Mouse (Mus musculus) gastrocnemius, adult 2 months (tissue): Measurements from ENCODE around the gene Nr4a1. TPM values are rescaled to one million over a fixed set of nuclear protein-coding genes. Genes with fewer than 3 reads are reported as not detected.
A peak's percentile ranks its signal among the peaks of the same experiment; 100 is the strongest.

Experiments used
- DNase-seq: peaks from one replicate; pipeline ENCODE4 v3.0.0; 2022
- H3K27ac ChIP-seq: fragments of 200-600 bp; 2 replicates; pipeline ENCODE4 v1.8.1; 2022; ENCODE audit warnings: mild to moderate bottlenecking
- H3K4me3 ChIP-seq: fragments of 200-600 bp; 2 replicates; pipeline ENCODE4 v1.8.1; 2022; ENCODE audit warnings: mild to moderate bottlenecking, moderate library complexity
- CTCF ChIP-seq: fragments of 200-600 bp; IDR thresholded peaks from 2 replicates; pipeline ENCODE4 v1.8.1; 2022; ENCODE audit warnings: antibody characterized with exemption, mild to moderate bottlenecking, moderate library complexity
- intact Hi-C: fragments of 180-260 bp; cut with DNase I; formaldehyde crosslinking; loops from one replicate; pipeline ENCODE4 v1.15.1; 2025
- total RNA-seq, 2 experiments: library from RNA; stranded (reverse); gene quantifications; 2 replicates each; pipeline ENCODE4 v1.2.3; 2021

The Nr4a1 gene
- total RNA-seq, 2 experiments from 2014 or later: 143 to 146 TPM

DNA sequence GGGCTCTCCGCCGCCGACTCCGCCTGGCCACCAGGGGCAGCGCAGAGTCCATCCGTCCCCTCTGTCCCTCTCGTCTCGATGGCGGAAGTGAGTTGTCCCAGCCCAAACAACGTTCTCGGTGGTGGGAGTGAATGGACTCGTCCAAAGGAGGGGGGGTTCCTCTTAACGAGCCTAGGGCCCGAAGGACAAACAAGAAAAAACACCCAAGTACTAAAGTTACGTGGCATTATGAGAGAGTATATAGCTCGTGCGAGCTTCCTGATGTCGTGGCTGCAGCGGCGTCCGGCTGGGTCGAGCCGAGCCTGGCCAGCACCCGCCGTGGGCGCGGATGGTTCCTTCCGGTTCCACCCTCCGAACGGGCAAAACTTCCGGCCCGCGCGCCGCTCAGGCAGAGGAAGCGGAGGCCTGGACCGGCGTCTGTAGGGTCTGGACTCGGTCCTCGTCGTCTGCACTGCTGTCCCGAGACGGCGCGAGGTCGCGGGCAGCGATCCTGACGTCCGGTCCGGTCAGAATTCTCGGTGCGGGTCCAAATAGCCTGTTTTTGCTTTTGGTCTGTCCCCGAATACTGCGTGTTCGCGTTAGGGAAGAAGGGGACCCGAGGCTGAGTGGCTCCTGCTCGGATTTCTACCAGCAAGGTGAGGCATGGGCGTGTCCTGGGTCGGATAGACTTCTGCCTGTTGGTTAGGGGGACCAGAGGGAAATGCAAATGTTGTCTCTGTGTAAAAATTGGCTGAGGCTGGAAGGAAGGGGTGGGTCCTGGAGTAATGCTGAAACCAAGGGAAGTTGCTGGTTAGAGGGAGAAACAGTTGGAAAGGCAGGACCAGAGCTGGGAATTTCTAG, 30.1 kb downstream of the Nr4a1 start, which contains the start of gene Atg101:
Atg101 (plus strand) TSS at position 362 of the 840 bp plus-strand sequence.
- TF ChIP-seq CTCF: peak; percentile 99
- peak within 1 kb of the TSS; percentile 99 for H3K4me3 ChIP-seq
- DNase-seq: peak; percentile 94
- peak within 1 kb of the TSS; percentile 99 for H3K27ac ChIP-seq
- intact Hi-C loops: loop anchor here (1.0 to 5.0 kb wide), 3 partner anchors 31 to 62 kb away; partner anchors contain the start of gene Grasp

DNA sequence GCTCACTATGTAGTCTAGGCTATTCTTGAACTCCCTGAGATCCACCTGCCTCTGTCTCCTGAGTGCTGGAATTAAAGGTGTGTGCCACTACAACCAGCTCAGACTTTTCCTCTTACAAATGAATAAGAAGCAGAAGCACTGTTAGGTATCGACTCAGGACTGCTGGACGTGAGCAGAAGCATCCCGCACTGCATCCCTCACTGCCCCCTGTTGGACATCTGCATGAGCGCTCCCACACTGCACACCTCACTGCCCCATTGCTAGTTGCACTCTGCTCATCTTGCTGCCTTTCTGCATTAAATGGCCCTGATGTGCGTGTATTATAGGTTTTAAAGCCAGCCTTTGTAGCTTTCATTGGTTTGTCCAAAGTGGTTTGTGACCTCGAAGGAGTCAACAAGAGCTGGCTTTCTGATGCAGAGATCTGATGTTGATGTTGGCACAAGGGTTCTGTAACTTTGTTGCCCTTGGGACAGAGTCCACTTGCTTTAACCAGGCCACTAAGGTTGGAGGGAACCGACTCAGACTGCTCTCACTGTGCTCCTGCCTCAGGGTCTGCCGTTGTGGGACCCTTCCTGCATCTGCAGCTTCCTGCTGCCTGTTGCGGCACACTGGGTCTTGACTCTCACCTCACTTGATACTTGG, 32.2 kb downstream of the Nr4a1 start:
- peak; percentile 56 for TF ChIP-seq CTCF
- no peak for DNase-seq
- peak overlapping the region; percentile 17 for H3K4me3 ChIP-seq
- intact Hi-C loops: no loop called here
- peak overlapping the region; percentile 99; the same call in 1 of the 2 replicates for H3K27ac ChIP-seq

DNA sequence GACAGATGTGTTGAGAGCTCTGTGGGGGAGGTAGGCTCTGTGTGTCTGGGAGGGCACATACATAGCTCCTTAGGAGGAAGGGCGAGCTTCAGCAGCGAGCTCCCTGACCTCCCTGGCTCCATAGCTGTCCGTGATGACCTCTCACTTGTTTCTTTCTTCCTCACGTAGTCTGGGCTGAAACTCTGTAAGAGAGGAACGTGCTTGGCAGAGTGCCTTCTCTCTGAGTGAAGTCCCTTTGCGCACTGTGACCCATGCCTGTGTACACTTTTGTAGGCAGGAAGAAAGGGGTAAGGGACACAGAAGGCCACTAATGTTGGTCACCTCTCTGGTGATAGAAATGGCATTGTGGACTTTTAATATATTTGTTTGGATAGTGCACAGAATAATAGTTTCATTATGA, 33.3 kb downstream of the Nr4a1 start:
- intact Hi-C loops: no loop called here
- TF ChIP-seq CTCF: no peak
- no peak for DNase-seq
- Histone ChIP-seq H3K27ac (no peak overlapping the region), H3K4me3 (no peak overlapping the region)

GRCm38 (mm10) chr15:101290354-101290753, 36.3 kb downstream of the Nr4a1 start:
- Histone ChIP-seq H3K27ac (no peak overlapping the region), H3K4me3 (no peak overlapping the region)
- TF ChIP-seq CTCF: no peak
- DNase-seq: no peak
- intact Hi-C loops: no loop called here

DNA sequence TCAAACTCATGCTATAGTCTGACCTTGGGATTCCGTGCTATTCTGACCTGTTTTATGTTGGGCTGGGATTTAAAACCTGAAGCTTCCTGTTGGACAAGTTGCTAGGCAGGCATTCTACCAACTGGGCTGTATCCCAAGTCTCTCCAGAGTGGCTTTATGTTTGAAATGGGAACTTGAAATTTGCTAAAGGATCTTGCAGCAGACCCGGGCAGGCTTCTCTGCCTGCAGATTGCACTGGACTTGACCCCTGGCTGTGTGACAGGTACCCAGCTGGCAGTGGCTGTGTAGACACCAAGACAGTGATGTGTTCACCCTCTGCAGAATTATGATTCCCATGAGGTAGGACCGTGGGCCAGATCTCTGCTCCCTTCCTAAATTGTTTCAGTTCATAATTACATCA, 37.9 kb downstream of the Nr4a1 start:
- TF ChIP-seq CTCF: no peak
- intact Hi-C loops: no loop called here
- DNase-seq: peak; percentile 79
- Histone ChIP-seq H3K27ac (peak overlapping the region; percentile 61), H3K4me3 (no peak overlapping the region)

- DNase-seq: no peak
- intact Hi-C loops: no loop called here
- Histone ChIP-seq H3K4me3 (no peak within 1 kb of the TSS), H3K27ac (peak within 1 kb of the TSS; percentile 61)
- TF ChIP-seq CTCF: no peak
These were observed 39.1 kb downstream of the Nr4a1 start, which contains the start of gene 6030408B16Rik for GRCm38 (mm10) chr15:101293025-101293621. 6030408B16Rik (plus strand) TSS chr15:101293212.

- DNase-seq: no peak
- intact Hi-C loops: no loop called here
- no peak for TF ChIP-seq CTCF
- Histone ChIP-seq H3K27ac (peak overlapping the region; percentile 31; the same call in 1 of the 2 replicates), H3K4me3 (no peak overlapping the region)
These were observed 40.2 kb downstream of the Nr4a1 start for GRCm38 (mm10) chr15:101294028-101294894.

DNA sequence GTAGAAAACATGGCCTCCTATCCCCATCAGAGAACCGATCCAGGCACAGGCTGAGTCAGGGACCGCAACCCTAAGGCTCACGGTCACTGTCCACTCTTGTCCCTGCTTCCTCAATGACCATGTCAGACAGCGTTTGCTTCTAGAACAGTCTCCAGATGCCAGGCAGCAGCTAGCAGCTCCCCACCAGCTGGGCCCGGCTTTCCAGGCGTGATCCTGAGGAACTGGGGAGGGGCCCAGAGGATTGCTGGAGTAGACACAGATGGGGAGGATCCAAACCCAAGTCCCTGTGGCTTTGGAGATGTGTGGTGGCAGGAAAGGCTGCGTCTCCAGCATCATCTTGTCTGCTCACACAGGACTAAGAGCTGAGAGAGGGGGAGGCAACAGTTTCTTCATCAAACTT, 41.0 kb downstream of the Nr4a1 start:
- H3K4me3 ChIP-seq: no peak overlapping the region
- intact Hi-C loops: no loop called here
- no peak for DNase-seq
- no peak for TF ChIP-seq CTCF
- peak overlapping the region; percentile 31; the same call in 1 of the 2 replicates for H3K27ac ChIP-seq

DNA sequence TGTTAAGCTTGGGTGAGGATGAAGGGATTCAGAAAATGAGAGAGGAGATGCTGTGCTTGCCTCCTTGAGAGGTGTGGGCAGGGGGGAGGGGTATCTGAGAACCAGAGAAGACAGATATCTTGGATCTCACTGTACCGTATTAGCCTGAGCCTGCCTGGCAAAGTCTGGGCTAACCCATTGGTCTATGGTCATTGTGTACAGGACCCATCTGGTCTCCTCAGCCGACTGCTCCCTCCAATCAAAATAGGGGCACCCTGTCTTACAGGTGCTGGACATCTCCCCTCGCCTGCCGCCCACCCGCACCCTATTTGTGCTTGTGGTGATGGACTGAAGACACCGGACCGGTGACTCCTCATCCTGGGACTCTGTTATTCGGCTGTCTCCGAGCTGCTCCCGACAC, 41.5 kb downstream of the Nr4a1 start:
- TF ChIP-seq CTCF: no peak
- 0 out of 2 replicates have a peak overlapping the region, but pooled peaks have one; percentile 20 for H3K27ac ChIP-seq
- intact Hi-C loops: no loop called here
- no peak overlapping the region for H3K4me3 ChIP-seq
- DNase-seq: no peak

GRCm38 (mm10) chr15:101296091-101296490, 42.0 kb downstream of the Nr4a1 start:
- Histone ChIP-seq H3K4me3 (no peak overlapping the region), H3K27ac (0 out of 2 replicates have a peak overlapping the region, but pooled peaks have one; percentile 20)
- no peak for DNase-seq
- TF ChIP-seq CTCF: no peak
- intact Hi-C loops: no loop called here

DNA sequence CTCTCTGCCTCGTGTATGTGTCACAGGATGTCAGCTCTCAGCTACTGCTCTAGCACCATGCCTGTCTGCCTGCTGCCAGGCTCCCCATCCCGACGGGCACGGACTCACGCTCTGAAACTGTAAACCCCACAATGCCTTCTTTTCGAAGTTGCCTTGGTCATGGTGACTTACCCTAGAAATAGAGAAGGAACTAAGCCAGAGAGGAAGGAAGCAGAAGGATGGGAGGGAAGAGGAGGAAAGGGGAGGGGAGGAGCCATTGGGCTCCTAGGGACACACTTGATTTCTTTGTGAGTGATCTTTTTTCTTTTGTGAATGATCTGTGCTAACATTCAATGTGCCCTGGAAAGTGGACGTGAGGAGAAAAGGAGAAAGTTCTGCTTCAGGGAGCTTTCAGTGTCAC, 43.9 kb downstream of the Nr4a1 start:
- Histone ChIP-seq H3K4me3 (no peak overlapping the region), H3K27ac (peak overlapping the region; percentile 65)
- intact Hi-C loops: no loop called here
- no peak for TF ChIP-seq CTCF
- no peak for DNase-seq

DNA sequence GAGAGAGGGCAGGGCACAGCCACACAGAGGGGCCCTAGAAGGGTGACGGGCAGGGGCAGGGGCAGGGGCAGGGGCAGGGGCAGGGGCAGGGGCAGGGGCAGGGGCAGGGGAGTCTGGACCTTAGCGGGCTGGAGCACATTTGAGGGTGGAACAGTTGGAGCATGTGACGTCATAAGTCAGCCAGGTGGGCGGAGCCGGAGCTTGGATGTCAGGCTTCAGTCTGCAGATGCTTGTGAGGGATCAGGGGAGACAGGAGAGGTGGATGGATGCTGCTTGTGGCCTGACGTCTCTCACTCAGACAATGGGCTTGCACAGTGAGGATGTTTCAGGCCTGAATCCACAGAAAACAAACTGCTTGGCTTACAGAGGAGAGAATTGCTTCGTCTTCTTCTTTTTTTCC, 44.5 kb downstream of the Nr4a1 start:
- no peak overlapping the region for H3K4me3 ChIP-seq
- H3K27ac ChIP-seq: peak overlapping the region; percentile 65; the same call in 1 of the 2 replicates
- no peak for TF ChIP-seq CTCF
- intact Hi-C loops: no loop called here
- no peak for DNase-seq
